Mouse (Mus musculus) kidney, postnatal 0 days (tissue): Measurements from ENCODE around the gene Aldh1l1. TPM values are rescaled to one million over a fixed set of nuclear protein-coding genes. Genes with fewer than 3 reads are reported as not detected.

Source experiments
- ATAC-seq: fragments of 200-750 bp; cut with Nextera tagmentation; replicated peaks from 2 replicates; pipeline ENCODE4 v1.8.0; 2017; ENCODE audit warnings: low read depth, moderate number of reproducible peaks, moderate TSS enrichment, moderate library complexity; ENCODE audit not compliant: low FRiP score
- DNase-seq: peaks from one replicate; pipeline ENCODE4 v3.0.0-alpha.2; 2016; ENCODE audit warnings: low spot score
- H3K27ac ChIP-seq: fragments of 300-500 bp; sonication (generic); 2 replicates; pipeline ENCODE4 v1.5.1; 2014; ENCODE audit warnings: mild to moderate bottlenecking
- H3K27me3 ChIP-seq: fragments of 300-500 bp; sonication (generic); 2 replicates; pipeline ENCODE4 v1.6.1; 2014; ENCODE audit warnings: low read length, mixed read lengths; ENCODE audit not compliant: insufficient read depth
- H3K36me3 ChIP-seq: fragments of 300-500 bp; sonication (generic); 2 replicates; pipeline ENCODE4 v1.6.1; 2014; ENCODE audit warnings: low read length, mixed read lengths; ENCODE audit not compliant: insufficient read depth
- H3K4me1 ChIP-seq: fragments of 300-500 bp; sonication (generic); replicated peaks from 2 replicates; pipeline ENCODE4 v1.6.1; 2014; ENCODE audit warnings: antibody characterized with exemption, low read length, mixed read lengths; ENCODE audit not compliant: insufficient read depth
- H3K4me2 ChIP-seq: fragments of 300-500 bp; sonication (generic); 2 replicates; pipeline ENCODE4 v1.6.1; 2014; ENCODE audit warnings: mild to moderate bottlenecking, low read length, moderate library complexity, mixed read lengths
- H3K4me3 ChIP-seq: fragments of 300-500 bp; sonication (generic); replicated peaks from 2 replicates; pipeline ENCODE4 v1.5.1; 2014; ENCODE audit warnings: low read depth, low read length
- H3K9ac ChIP-seq: fragments of 300-500 bp; sonication (generic); 2 replicates; pipeline ENCODE4 v1.6.1; 2014; ENCODE audit warnings: low read depth, low read length
- H3K9me3 ChIP-seq: fragments of 300-500 bp; sonication (generic); replicated peaks from 2 replicates; pipeline ENCODE4 v1.6.1; 2016; ENCODE audit warnings: low read length, inconsistent platforms, mixed read lengths
- CTCF ChIP-seq: IDR thresholded peaks from 2 replicates; pipeline ENCODE4 v1.5.1; 2016; ENCODE audit warnings: antibody characterized with exemption, low read depth, mild to moderate bottlenecking, moderate library complexity
- WGBS: fragments of 180-500 bp; shearing (Covaris S2); extraction: QIAGEN DNeasy Blood & Tissue Kit; methylation state at CpG from one replicate; pipeline ENCODE4 v1.1.7; 2014; 5-methylcytosine and 5-hydroxymethylcytosine counted together
- polyA plus RNA-seq: library from polyadenylated mRNA; unstranded; fragments of >200 nt; fragmentation: Nextera tagmentation; extraction: Ambion mirVana; gene quantifications from 2 replicates; pipeline ENCODE4 v1.2.1, GENCODE M21; 2015

Gene Aldh1l1
- polyA plus RNA-seq, 1 experiment from 2014 or later, result 42.8 TPM

GRCm38 (mm10) chr6:90469041-90469440 is 17.2 kb upstream of the Aldh1l1 start:
- ATAC-seq, result no peak
- Histone ChIP-seq H3K4me2 (no peak overlapping the region), H3K9ac (no peak overlapping the region), H3K27ac (no peak overlapping the region), H3K36me3 (peaks cover 7% of the 10 kb centered on the region; the same call in 1 of the 2 replicates), H3K4me3 (no peak overlapping the region), H3K4me1 (peaks cover 6% of the 10 kb centered on the region; the same call in 1 of the 2 replicates), H3K9me3 (no peaks in the 10 kb centered on the region), H3K27me3 (no peaks in the 10 kb centered on the region)
- TF ChIP-seq CTCF, result no peak
- DNase-seq, result no peak
- 94% methylated on average over 6 of the region's 6 CpGs for WGBS

GRCm38 (mm10) chr6:90470255-90470654 is 16.0 kb upstream of the Aldh1l1 start:
- Histone ChIP-seq H3K4me1 (peaks cover 10% of the 10 kb centered on the region; the same call in 1 of the 2 replicates), H3K9ac (no peak overlapping the region), H3K36me3 (peaks cover 7% of the 10 kb centered on the region; the same call in 1 of the 2 replicates), H3K9me3 (no peaks in the 10 kb centered on the region), H3K4me3 (no peak overlapping the region), H3K4me2 (no peak overlapping the region), H3K27ac (no peak overlapping the region), H3K27me3 (no peaks in the 10 kb centered on the region)
- ATAC-seq (no peak), DNase-seq (no peak)
- WGBS, result 100% methylated on average over 2 of the region's 2 CpGs
- TF ChIP-seq CTCF, result no peak

DNA sequence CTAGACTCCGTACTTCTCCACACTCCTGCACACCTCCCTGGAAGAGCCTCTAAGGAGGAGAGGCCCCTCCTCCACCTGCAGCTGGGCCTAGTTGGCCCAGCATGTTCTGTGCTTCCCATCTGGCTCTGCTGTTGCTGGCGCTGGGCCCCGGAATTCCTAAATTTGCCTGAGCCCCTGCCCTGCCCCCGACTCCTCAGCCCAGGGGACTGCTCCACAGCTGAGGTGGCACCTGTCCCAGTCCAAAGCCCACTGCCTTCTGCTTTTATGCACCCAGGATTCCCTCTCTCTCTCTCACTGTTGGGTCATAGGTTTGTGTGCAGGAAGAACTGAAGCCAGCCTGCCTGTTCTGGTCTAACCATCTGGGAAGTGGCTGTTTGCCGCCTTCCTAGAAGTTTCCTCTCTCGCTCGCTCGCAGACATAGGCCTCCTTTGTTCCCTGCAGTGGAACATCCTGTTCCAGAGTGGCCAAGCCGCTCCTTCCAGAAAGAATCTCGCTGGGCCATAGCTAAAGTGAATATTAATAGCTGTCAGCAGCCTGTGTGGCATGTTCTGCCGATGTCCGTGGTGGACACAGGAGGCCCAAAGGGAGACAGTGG is 15.2 kb upstream of the Aldh1l1 start:
- no peak overlapping the region for H3K27ac ChIP-seq
- no peaks in the 10 kb centered on the region for H3K9me3 ChIP-seq
- peaks cover 7% of the 10 kb centered on the region; the same call in 1 of the 2 replicates for H3K36me3 ChIP-seq
- H3K4me3 ChIP-seq, result no peak overlapping the region
- 56% methylated on average over 12 of the region's 12 CpGs for WGBS
- no peak overlapping the region for H3K4me2 ChIP-seq
- no peaks in the 10 kb centered on the region for H3K27me3 ChIP-seq
- no peak overlapping the region for H3K9ac ChIP-seq
- no peak; the same call in 1 of the 2 replicates for ATAC-seq
- no peak for TF ChIP-seq CTCF
- H3K4me1 ChIP-seq, result peaks cover 10% of the 10 kb centered on the region; the same call in 1 of the 2 replicates
- DNase-seq, result peak; percentile 25

DNA sequence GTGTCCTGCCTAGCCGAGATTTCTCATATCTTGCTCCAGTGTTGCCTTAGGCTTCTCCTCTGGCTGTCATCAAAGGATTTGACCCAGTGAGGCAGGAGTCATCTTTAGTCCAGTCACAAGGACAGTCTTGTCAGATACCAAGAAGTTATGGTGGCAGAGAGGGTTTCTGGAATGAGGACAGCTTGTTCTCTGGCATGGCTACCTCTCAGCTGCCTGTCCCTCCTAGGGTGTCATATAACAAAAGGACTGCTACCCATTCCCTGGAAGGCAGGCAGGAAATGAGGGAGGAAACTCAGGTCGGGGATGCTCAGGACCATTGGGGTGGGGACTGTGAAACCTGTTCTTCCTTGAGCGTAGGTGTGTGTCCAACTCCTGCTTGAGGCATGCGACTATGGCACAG is 14.1 kb upstream of the Aldh1l1 start:
- H3K4me3 ChIP-seq, result no peak overlapping the region
- H3K27me3 ChIP-seq, result no peaks in the 10 kb centered on the region
- WGBS, result 63% methylated on average over 4 of the region's 4 CpGs
- H3K36me3 ChIP-seq, result peaks cover 4% of the 10 kb centered on the region; the same call in 1 of the 2 replicates
- H3K4me1 ChIP-seq, result peaks cover 14% of the 10 kb centered on the region; the same call in 1 of the 2 replicates
- no peak overlapping the region for H3K4me2 ChIP-seq
- H3K9ac ChIP-seq, result no peak overlapping the region
- DNase-seq, result no peak
- no peak for ATAC-seq
- H3K27ac ChIP-seq, result no peak overlapping the region
- TF ChIP-seq CTCF, result no peak
- H3K9me3 ChIP-seq, result no peaks in the 10 kb centered on the region

DNA sequence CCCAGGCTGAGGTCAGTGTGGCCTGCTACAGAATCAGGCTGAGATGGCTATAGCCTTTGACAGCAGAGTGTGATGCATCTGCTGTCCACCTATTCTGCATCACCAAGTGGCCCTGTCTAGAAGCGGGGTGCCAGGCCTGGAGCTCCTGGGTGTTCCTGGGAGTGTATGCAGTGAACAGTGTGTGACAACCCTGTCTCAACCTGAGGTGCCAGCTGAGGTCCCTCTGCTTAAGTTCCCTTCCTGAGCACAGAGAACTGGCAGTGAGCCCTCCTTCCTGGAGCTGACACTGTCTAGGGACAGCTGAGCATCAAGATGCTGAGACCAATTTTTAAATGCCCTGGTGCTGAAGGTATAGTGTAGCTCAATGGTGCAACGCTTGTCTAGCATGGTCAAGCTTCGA is 13.5 kb upstream of the Aldh1l1 start:
- Histone ChIP-seq H3K36me3 (no peaks in the 10 kb centered on the region), H3K4me2 (no peak overlapping the region), H3K4me1 (peaks cover 14% of the 10 kb centered on the region; the same call in 1 of the 2 replicates), H3K9ac (no peak overlapping the region), H3K27ac (no peak overlapping the region), H3K27me3 (no peaks in the 10 kb centered on the region), H3K4me3 (no peak overlapping the region), H3K9me3 (no peaks in the 10 kb centered on the region)
- DNase-seq, result no peak
- no peak for ATAC-seq
- no peak for TF ChIP-seq CTCF
- WGBS, result 86% methylated on average over 3 of the region's 3 CpGs

GRCm38 (mm10) chr6:90473630-90474360 is 12.4 kb upstream of the Aldh1l1 start:
- peaks cover 14% of the 10 kb centered on the region; the same call in 1 of the 2 replicates for H3K4me1 ChIP-seq
- no peak overlapping the region for H3K4me2 ChIP-seq

More at GRCm38 (mm10) chr6:90473630-90474360, 12.4 kb upstream of the Aldh1l1 start:
- Histone ChIP-seq H3K9me3 (no peaks in the 10 kb centered on the region), H3K9ac (no peak overlapping the region), H3K27me3 (no peaks in the 10 kb centered on the region), H3K36me3 (no peaks in the 10 kb centered on the region), H3K27ac (no peak overlapping the region), H3K4me3 (no peak overlapping the region)
- WGBS, result 90% methylated on average over 24 of the region's 24 CpGs
- ATAC-seq (no peak), DNase-seq (no peak)
- TF ChIP-seq CTCF, result no peak
